Mouse (Mus musculus) bone marrow, adult 2 months (tissue): ENCODE results near the gene Atp13a5. TPM values are rescaled to one million over a fixed set of nuclear protein-coding genes. Genes with fewer than 3 reads are reported as not detected.

ENCODE experiments used
- H3K27ac ChIP-seq: fragments of 200-500 bp; 2 replicates; pipeline ENCODE4 v1.5.1; 2012; ENCODE audit warnings: low read depth, mild to moderate bottlenecking, control low read depth, inconsistent platforms, low read length; ENCODE audit not compliant: control insufficient read depth, poor library complexity, insufficient read depth
- H3K4me1 ChIP-seq: fragments of 200-500 bp; 2 replicates; pipeline ENCODE4 v1.6.1; 2011; ENCODE audit warnings: low read length; ENCODE audit not compliant: control insufficient read depth, insufficient read depth
- H3K4me3 ChIP-seq: fragments of 200-500 bp; replicated peaks from 2 replicates; pipeline ENCODE3; 2011; ENCODE audit warnings: mild to moderate bottlenecking, low read depth, low read length, control low read depth; ENCODE audit not compliant: control insufficient read depth
- CTCF ChIP-seq: fragments of 200-500 bp; IDR thresholded peaks from 2 replicates; pipeline ENCODE4 v1.5.1; 2011; ENCODE audit warnings: low read length, control low read depth; ENCODE audit not compliant: control insufficient read depth, insufficient read depth
- POLR2A ChIP-seq: fragments of 200-500 bp; IDR thresholded peaks from 2 replicates; pipeline ENCODE4 v1.6.1; 2011; ENCODE audit warnings: low read depth, mild to moderate bottlenecking, control low read depth, low read length, borderline replicate concordance; ENCODE audit not compliant: control insufficient read depth
- WGBS: fragments of 180-500 bp; shearing (Covaris S2); methylation state at CpG from one replicate; pipeline ENCODE4 v1.1.7; 2018; 5-methylcytosine and 5-hydroxymethylcytosine counted together
- polyA plus RNA-seq: library from polyadenylated mRNA; stranded (reverse); fragments of >200 nt; gene quantifications from 2 replicates; pipeline ENCODE4 v1.2.4, GENCODE M21; 2011; ENCODE audit warnings: low replicate concordance; ENCODE audit not compliant: missing spikeins, insufficient read depth, insufficient read length

Atp13a5 gene
- polyA plus RNA-seq, 1 experiment = not detected

DNA sequence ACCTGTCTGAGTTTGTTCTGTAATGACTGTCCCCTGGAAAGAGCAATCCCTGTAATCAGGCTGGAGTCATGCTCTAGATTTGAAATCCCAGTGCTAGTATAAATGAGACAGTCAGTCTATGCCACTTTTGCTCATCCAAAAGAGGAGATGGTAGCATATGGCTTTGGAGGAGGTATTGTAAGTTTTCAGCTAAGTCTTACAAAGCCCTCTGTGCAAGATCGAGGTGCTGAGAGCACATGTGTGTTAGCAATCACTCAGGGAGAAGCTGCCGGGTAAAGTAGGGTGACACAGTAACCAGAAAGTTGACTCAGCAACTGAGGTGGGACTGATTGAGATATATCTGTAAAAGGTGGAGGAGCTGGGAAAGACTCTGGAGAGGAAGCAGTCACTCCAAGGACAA, 49.3 kb downstream of the Atp13a5 start:
- Histone ChIP-seq H3K4me1 (no peaks in the 10 kb centered on the region), H3K4me3 (no peak overlapping the region), H3K27ac (no peak overlapping the region)
- TF ChIP-seq POLR2A = no peak
- TF ChIP-seq CTCF = no peak
- WGBS = 74% methylated on average over 2 of the region's 2 CpGs

GRCm38 (mm10) chr16:29327910-29328309, 50.6 kb downstream of the Atp13a5 start:
- TF ChIP-seq CTCF = no peak
- no peak for TF ChIP-seq POLR2A
- no peak overlapping the region for H3K27ac ChIP-seq
- 58% methylated on average over 3 of the region's 3 CpGs for WGBS
- H3K4me3 ChIP-seq = no peak overlapping the region
- no peaks in the 10 kb centered on the region for H3K4me1 ChIP-seq

GRCm38 (mm10) chr16:29325233-29325919, 53.2 kb downstream of the Atp13a5 start:
- WGBS = 80% methylated on average over 7 of the region's 7 CpGs
- TF ChIP-seq POLR2A = no peak
- Histone ChIP-seq H3K4me3 (no peak overlapping the region), H3K27ac (no peak overlapping the region), H3K4me1 (no peaks in the 10 kb centered on the region)

GRCm38 (mm10) chr16:29320717-29321116, 57.8 kb downstream of the Atp13a5 start:
- no peak overlapping the region for H3K4me3 ChIP-seq
- WGBS = 70% methylated on average over 3 of the region's 3 CpGs
- H3K27ac ChIP-seq = no peak overlapping the region
- no peak for TF ChIP-seq CTCF
- no peak for TF ChIP-seq POLR2A
- no peaks in the 10 kb centered on the region for H3K4me1 ChIP-seq

DNA sequence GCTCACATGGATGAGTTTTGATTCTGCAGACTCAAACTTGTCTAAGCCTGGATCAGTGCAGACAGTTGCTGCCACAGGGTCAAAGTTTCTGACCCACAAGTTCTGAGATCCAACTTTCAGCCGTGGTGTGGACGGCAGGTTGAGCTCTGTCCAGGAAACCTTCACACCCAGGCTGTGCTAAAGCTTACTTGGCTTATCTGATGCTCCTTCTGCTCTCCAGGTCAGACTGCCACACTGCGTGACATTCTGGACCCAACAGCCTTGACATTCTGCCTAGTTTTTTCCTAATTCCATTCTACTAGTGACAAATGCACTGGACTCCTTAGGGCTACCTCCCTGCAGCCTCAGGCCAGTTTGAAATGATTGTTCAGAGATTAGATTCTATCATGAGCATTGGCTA, 63.1 kb downstream of the Atp13a5 start:
- WGBS = 84% methylated on average over 3 of the region's 3 CpGs
- no peaks in the 10 kb centered on the region for H3K4me1 ChIP-seq
- no peak for TF ChIP-seq CTCF
- no peak for TF ChIP-seq POLR2A
- H3K4me3 ChIP-seq = no peak overlapping the region
- H3K27ac ChIP-seq = no peak overlapping the region

DNA sequence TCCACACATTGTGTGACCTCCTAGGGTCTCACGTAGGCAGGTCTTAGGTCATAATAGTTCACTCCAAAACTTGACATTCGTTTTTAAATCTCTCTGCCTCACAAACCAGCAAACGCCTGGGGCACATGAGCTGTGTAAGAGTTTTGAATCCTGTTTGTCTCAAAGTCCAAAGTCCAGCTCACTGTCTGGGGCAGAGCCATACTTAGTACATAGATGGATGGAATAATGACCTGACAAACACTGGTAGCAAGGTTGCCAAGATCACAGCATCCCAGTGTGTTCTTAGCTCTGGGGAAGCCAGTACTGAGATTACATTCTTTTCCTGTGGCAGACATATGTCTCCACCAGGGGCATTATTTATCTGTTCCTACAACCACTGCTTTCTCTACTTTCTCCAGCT, 63.5 kb downstream of the Atp13a5 start:
- Histone ChIP-seq H3K27ac (no peak overlapping the region), H3K4me1 (no peaks in the 10 kb centered on the region), H3K4me3 (no peak overlapping the region)
- TF ChIP-seq POLR2A = no peak
- WGBS = 68% methylated on average over 3 of the region's 3 CpGs

- Histone ChIP-seq H3K27ac (no peak overlapping the region), H3K4me3 (no peak overlapping the region), H3K4me1 (no peaks in the 10 kb centered on the region)
- 86% methylated on average over 9 of the region's 9 CpGs for WGBS
- TF ChIP-seq POLR2A (no peak), CTCF (no peak)
These were observed 80.9 kb downstream of the Atp13a5 start for GRCm38 (mm10) chr16:29297555-29298021.

DNA sequence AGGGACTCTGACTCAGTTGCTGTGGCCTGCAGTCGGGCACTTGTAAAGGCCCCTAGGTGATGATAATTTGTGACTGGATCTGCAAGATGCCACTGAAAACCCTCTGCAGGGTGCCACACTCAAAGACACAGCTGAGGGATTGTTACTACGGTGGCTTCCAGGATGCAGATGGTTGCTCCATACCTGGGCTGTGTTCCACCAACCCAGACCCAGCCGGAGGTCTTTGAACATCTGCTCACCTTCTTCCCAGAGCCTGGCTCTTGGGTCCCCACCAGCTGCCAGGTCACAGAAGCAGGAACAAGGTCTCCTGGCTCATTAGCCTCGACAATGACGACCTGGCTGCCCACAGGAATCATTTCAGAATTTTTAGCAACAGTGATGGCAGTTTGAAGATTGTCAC, 97.8 kb downstream of the Atp13a5 start:
- H3K27ac ChIP-seq = no peak overlapping the region
- no peaks in the 10 kb centered on the region for H3K4me1 ChIP-seq
- no peak overlapping the region for H3K4me3 ChIP-seq
- WGBS = 69% methylated on average over 5 of the region's 5 CpGs
- no peak for TF ChIP-seq CTCF
- TF ChIP-seq POLR2A = no peak

DNA sequence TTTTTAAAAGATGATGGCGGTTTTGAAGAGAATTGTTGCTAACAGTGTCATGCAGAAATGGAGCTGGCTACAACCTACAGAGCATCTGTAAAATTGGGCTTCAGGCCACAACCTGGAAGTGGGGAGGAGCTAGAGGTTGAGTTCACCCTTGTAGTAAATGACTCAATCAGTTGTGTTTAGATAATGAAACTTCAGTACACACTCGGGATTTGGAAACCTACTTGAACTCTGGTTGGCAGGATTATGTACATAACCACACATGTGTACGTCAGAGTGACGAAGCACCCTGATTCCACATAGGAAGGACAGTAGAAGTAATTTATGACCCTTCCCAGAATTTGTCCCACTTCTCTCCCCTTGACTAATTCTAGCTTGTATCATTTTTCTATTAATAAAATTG, 124.2 kb downstream of the Atp13a5 start:
- 80% methylated on average over 4 of the region's 4 CpGs for WGBS
- Histone ChIP-seq H3K4me1 (no peaks in the 10 kb centered on the region), H3K27ac (no peak overlapping the region), H3K4me3 (no peak overlapping the region)
- TF ChIP-seq CTCF = no peak
- no peak for TF ChIP-seq POLR2A

DNA sequence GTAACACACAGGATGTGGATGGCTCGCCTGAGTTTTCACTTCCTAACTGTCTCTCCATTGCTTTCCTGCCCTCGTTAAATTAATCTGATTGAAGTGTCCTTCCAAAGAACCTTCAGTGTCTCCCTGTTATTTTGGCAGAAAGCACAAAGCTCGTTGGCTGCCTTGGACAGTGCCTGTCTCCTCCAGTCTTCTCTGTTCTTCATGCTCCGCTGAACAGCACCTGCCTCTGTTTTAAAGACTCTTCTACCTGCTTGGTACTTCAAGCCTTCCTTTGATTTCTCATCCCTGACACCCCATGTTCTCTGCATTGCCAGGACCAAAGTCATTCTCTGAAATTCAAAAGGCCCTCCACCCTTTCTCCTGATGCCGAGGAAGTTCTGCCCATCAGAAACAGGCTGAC, 142.6 kb downstream of the Atp13a5 start:
- Histone ChIP-seq H3K4me3 (no peak overlapping the region), H3K27ac (no peak overlapping the region), H3K4me1 (no peaks in the 10 kb centered on the region)
- 65% methylated on average over 5 of the region's 5 CpGs for WGBS
- TF ChIP-seq CTCF (no peak), POLR2A (no peak)
